Mouse (Mus musculus): ENCODE results near the gene Aanat. TPM values are rescaled to one million over a fixed set of nuclear protein-coding genes. Genes with fewer than 3 reads are reported as not detected.

Gene Aanat
- total and polyA plus RNA-seq, 2 experiments = not detected

DNA sequence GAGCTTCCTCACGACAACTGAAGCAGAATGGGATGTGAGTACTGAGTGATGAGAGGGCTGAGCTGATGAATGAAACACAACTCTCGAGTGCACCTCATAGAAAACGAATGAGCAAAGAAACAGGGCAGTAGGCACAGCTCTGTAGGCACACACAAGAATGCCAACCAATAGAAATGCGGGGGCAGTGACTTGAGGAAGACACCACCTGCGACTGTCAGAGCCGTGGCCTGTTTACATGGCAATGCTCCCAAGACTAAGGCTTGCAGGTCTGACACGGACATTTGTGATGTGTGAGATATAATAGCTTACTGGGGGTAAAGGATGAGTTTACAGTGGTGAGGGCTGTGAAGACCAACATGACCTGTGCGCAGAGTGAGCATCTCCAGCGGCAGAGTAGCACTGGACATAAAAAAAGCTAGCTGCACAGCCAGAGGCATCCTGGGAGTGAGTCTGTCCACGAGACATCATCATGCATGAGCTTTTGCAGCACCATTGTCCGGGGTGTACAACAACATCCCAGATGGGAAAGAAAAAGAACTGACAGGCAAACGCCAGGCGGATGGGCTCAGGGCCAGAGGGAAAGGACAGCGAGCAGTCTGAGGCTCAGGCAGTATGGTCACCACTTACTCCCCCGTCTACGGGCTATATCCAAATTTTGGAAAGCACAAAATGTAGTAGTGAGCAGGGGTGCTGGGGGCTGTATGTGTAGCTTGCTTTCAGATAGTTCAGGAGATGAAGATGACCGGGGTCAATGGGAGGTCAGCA is 38.8 kb upstream of the Aanat start:
- Histone ChIP-seq H3K27me3 (ENCODE audit: control insufficient read depth, insufficient read depth, low read length) (no peaks in the 10 kb centered on the region), H3K27ac (replicated peaks; ENCODE audit: insufficient read depth, low read depth, low read length) (no peak overlapping the region)
- WGBS = 90% methylated on average over 17 of the region's 17 CpGs

DNA sequence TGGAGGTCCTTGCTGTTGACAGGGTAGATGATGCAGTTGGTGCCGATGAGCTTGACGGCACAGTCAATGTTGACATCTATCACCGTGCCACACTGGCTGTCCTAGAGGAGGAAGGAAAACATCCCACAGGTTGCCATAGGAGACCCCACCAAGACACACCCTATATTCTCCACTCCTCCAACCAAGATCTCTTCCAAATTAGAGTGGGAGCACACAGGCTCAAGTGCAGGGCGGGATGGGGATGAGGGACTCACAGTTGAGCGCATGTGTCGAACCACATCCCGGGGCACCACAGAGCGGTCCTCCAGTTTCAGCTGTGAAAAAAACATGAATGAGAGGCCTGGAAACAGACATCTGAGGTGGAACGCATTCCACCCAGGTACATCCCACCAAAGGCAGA is 37.5 kb upstream of the Aanat start:
- H3K27ac ChIP-seq (replicated peaks; ENCODE audit: insufficient read depth, low read depth, low read length) = no peak overlapping the region
- WGBS = 98% methylated on average over 9 of the region's 9 CpGs
- H3K4me3 ChIP-seq (ENCODE audit: insufficient read depth, low read depth, low read length) = no peak overlapping the region
- no peak for DNase-seq (ENCODE audit: extremely low read depth, low read depth, low spot score)
- TF ChIP-seq CTCF (IDR thresholded peaks at IDR 0.05; ENCODE audit: low read depth, low read length) (no peak), POLR2A (IDR thresholded peaks at IDR 0.05; ENCODE audit: extremely low read depth, insufficient read depth, low read length) (no peak)
- peaks cover 4% of the 10 kb centered on the region; the same call in 1 of the 2 replicates for H3K79me2 ChIP-seq (ENCODE audit: control insufficient read depth, insufficient read depth, low read length)
- H3K27me3 ChIP-seq (ENCODE audit: control insufficient read depth, insufficient read depth, low read length) = no peaks in the 10 kb centered on the region
- H3K36me3 ChIP-seq (ENCODE audit: control insufficient read depth, insufficient read depth, low read length) = no peaks in the 10 kb centered on the region; the same call in 1 of the 2 replicates
- H3K9ac ChIP-seq (ENCODE audit: low read depth, low read length) = no peak overlapping the region
- H3K4me1 ChIP-seq (ENCODE audit: control insufficient read depth, insufficient read depth, low read length) = peaks cover 9% of the 10 kb centered on the region

More for the DNA sequence above, 38.8 kb upstream of the Aanat start:
- no peak overlapping the region for H3K4me3 ChIP-seq (ENCODE audit: insufficient read depth, low read depth, low read length)
- H3K79me2 ChIP-seq (ENCODE audit: control insufficient read depth, insufficient read depth, low read length) = 0 out of 2 replicates have a peak, but pooled peaks cover 4% of the 10 kb centered on the region
- peaks cover 9% of the 10 kb centered on the region for H3K4me1 ChIP-seq (ENCODE audit: control insufficient read depth, insufficient read depth, low read length)
- DNase-seq (ENCODE audit: extremely low read depth, low read depth, low spot score) = no peak
- TF ChIP-seq CTCF (IDR thresholded peaks at IDR 0.05; ENCODE audit: low read depth, low read length) = no peak
- no peak for TF ChIP-seq POLR2A (IDR thresholded peaks at IDR 0.05; ENCODE audit: extremely low read depth, insufficient read depth, low read length)
- H3K36me3 ChIP-seq (ENCODE audit: control insufficient read depth, insufficient read depth, low read length) = no peaks in the 10 kb centered on the region; the same call in 1 of the 2 replicates
- no peak overlapping the region for H3K9ac ChIP-seq (ENCODE audit: low read depth, low read length)

DNA sequence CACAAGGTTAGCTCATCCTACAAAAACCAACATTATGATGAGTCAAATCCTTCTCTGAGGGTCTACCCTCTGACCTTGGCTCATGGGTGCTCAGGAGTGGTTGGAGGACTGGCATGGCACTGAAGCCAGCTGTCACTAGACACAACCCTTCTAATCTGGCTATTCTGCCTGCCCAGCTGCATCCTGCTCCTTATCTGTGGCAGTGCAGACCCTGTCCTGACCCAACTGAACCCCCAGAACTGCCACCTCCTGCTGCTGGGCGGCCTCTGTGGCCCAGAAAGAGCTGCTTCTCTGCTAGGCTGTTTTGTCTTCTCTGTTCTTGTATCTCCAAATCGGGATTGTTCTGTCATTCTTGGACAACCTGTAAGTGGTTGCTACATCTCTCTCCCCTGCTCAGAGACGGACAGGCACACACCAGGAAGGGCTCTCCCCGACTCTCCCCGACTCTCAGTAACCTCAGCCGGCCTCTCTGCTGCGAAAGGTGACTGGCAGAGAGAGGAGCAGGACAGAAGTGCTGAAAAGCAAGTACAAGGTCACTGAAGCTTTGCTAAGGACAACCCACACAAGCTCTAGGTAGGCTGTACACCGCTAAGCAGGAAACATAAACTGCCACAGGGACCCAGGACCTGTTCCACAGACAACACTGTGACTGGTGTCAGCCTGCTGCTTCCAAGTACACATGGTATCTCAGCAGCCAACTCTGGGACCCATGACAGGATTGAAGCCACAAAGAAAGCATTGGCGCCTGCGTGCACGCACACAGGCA is 36.8 kb upstream of the Aanat start:
- no peak for TF ChIP-seq POLR2A (IDR thresholded peaks at IDR 0.05; ENCODE audit: extremely low read depth, insufficient read depth, low read length)
- TF ChIP-seq CTCF (IDR thresholded peaks at IDR 0.05; ENCODE audit: low read depth, low read length) = no peak
- 80% methylated on average over 11 of the region's 11 CpGs for WGBS
- Histone ChIP-seq H3K9ac (ENCODE audit: low read depth, low read length) (no peak overlapping the region), H3K4me1 (ENCODE audit: control insufficient read depth, insufficient read depth, low read length) (peaks cover 9% of the 10 kb centered on the region), H3K4me3 (ENCODE audit: insufficient read depth, low read depth, low read length) (no peak overlapping the region), H3K27me3 (ENCODE audit: control insufficient read depth, insufficient read depth, low read length) (no peaks in the 10 kb centered on the region), H3K79me2 (ENCODE audit: control insufficient read depth, insufficient read depth, low read length) (peaks cover 4% of the 10 kb centered on the region; the same call in 1 of the 2 replicates), H3K27ac (replicated peaks; ENCODE audit: insufficient read depth, low read depth, low read length) (no peak overlapping the region), H3K36me3 (ENCODE audit: control insufficient read depth, insufficient read depth, low read length) (no peaks in the 10 kb centered on the region)
- no peak for DNase-seq (ENCODE audit: extremely low read depth, low read depth, low spot score)

- H3K27ac ChIP-seq (replicated peaks; ENCODE audit: insufficient read depth, low read depth, low read length) = no peak overlapping the region
- H3K9ac ChIP-seq (ENCODE audit: low read depth, low read length) = no peak overlapping the region
These were observed 35.5 kb upstream of the Aanat start for GRCm38 (mm10) chr11:116550748-116551147.

DNA sequence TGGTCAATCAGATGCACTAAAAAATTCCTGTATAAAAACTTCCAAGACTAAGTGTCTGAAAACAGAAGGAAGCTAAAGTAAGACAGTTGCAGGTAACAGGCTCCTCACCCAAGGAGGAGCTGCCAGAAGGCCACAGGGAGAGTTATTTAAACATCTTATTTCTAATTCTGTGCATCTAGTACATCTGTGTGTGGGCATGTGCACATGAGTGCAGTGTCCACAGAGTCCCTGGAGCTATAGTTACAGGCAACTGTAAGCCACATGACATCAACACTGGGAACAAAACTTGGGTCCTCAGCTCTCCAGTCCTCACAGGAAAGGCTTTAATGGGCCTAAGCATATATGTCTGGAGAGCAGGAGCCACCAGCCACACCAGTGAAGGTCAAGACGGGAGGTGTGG is 34.0 kb upstream of the Aanat start:
- Histone ChIP-seq H3K79me2 (ENCODE audit: control insufficient read depth, insufficient read depth, low read length) (peaks cover 10% of the 10 kb centered on the region; the same call in 1 of the 2 replicates), H3K27me3 (ENCODE audit: control insufficient read depth, insufficient read depth, low read length) (no peaks in the 10 kb centered on the region), H3K9ac (ENCODE audit: low read depth, low read length) (no peak overlapping the region), H3K27ac (replicated peaks; ENCODE audit: insufficient read depth, low read depth, low read length) (no peak overlapping the region), H3K4me3 (ENCODE audit: insufficient read depth, low read depth, low read length) (no peak overlapping the region), H3K36me3 (ENCODE audit: control insufficient read depth, insufficient read depth, low read length) (no peaks in the 10 kb centered on the region), H3K4me1 (ENCODE audit: control insufficient read depth, insufficient read depth, low read length) (peaks cover 9% of the 10 kb centered on the region)
- DNase-seq (ENCODE audit: extremely low read depth, low read depth, low spot score) = no peak
- TF ChIP-seq POLR2A (IDR thresholded peaks at IDR 0.05; ENCODE audit: extremely low read depth, insufficient read depth, low read length) (no peak), CTCF (IDR thresholded peaks at IDR 0.05; ENCODE audit: low read depth, low read length) (no peak)
- WGBS = 93% methylated on average over 1 of the region's 1 CpGs

More at GRCm38 (mm10) chr11:116550748-116551147, 35.5 kb upstream of the Aanat start:
- DNase-seq (ENCODE audit: extremely low read depth, low read depth, low spot score) = peak; percentile 38
- Histone ChIP-seq H3K27me3 (ENCODE audit: control insufficient read depth, insufficient read depth, low read length) (no peaks in the 10 kb centered on the region), H3K79me2 (ENCODE audit: control insufficient read depth, insufficient read depth, low read length) (peaks cover 9% of the 10 kb centered on the region; the same call in 1 of the 2 replicates), H3K4me3 (ENCODE audit: insufficient read depth, low read depth, low read length) (no peak overlapping the region), H3K4me1 (ENCODE audit: control insufficient read depth, insufficient read depth, low read length) (peaks cover 9% of the 10 kb centered on the region), H3K36me3 (ENCODE audit: control insufficient read depth, insufficient read depth, low read length) (no peaks in the 10 kb centered on the region)
- WGBS = 14% methylated on average over 7 of the region's 7 CpGs
- no peak for TF ChIP-seq POLR2A (IDR thresholded peaks at IDR 0.05; ENCODE audit: extremely low read depth, insufficient read depth, low read length)
- no peak for TF ChIP-seq CTCF (IDR thresholded peaks at IDR 0.05; ENCODE audit: low read depth, low read length)
